22 mouse cellular contexts compared by ENCODE assay signal in the genomic region with DNA sequence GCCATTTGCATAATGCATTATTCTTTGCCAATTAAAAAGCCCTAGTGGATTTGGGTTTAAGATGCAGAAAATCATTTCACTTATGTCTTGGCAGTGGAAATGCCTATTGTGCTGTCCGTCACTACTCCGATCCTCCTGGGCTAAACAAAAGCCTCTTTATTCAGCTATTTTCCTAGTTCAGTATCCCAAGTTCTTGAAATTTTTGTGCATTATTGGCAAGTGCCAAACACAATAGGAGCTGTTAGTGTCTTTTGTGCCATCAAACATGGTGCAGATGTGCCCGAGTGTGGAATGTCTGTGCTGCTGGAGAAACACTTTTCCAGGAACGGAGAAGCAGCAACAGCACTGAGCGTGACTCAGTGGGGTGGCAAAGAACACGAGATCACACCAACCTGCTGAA. TPM values are rescaled to one million over a fixed set of nuclear protein-coding genes. Genes with fewer than 3 reads are reported as not detected.
DNase-seq lines count a peak whose midpoint lies in the region; ATAC-seq lines count a peak whose summit lies in the region.
"Had no signal": no experiment of that assay in that cellular context is flagged by ENCODE, and none has a peak within 500 bp of the region (broad histone marks: within the 10 kb centered on the region; RNA-seq: fewer than 3 reads in every experiment).

No protein-coding gene starts in this region.

- ATAC-seq in midbrain, embryonic 12.5 days (ENCODE audit: low FRiP score, low read depth), result peak; percentile 38; the same call in 1 of the 2 replicates
- ATAC-seq in midbrain, embryonic 16.5 days, result no peak
- peak; percentile 26; the same call in 1 of the 2 replicates for ATAC-seq in forebrain, embryonic 15.5 days (replicated peaks)
- ATAC-seq: intestine, embryonic 15.5 days had no signal

- H3K27ac ChIP-seq in midbrain, embryonic 12.5 days (replicated peaks), result no peak overlapping the region
- H3K27ac ChIP-seq in midbrain, embryonic 16.5 days (ENCODE audit: low read length), result no peak overlapping the region
- peak overlapping the region; percentile 43; the same call in 1 of the 2 replicates for H3K27ac ChIP-seq in forebrain, embryonic 15.5 days (replicated peaks)
- H3K27ac ChIP-seq: embryonic facial prominence, embryonic 12.5 days; heart, embryonic 10.5 days; intestine, embryonic 15.5 days; limb, embryonic 10.5 days; liver, embryonic 15.5 days; macrophage; stomach, postnatal 0 days had no signal

- peak overlapping the region; percentile 26; the same call in 1 of the 2 replicates for H3K4me2 ChIP-seq in midbrain, embryonic 12.5 days (replicated peaks)
- H3K4me2 ChIP-seq in midbrain, embryonic 16.5 days (ENCODE audit: low read length), result no peak overlapping the region
- peak overlapping the region; percentile 23; the same call in 1 of the 2 replicates for H3K4me2 ChIP-seq in forebrain, embryonic 15.5 days (replicated peaks)
- H3K4me2 ChIP-seq: embryonic facial prominence, embryonic 12.5 days; intestine, embryonic 15.5 days; liver, embryonic 15.5 days had no signal

- no peaks in the 10 kb centered on the region; the same call in 1 of the 2 replicates for H3K27me3 ChIP-seq in midbrain, embryonic 12.5 days
- no peaks in the 10 kb centered on the region for H3K27me3 ChIP-seq in midbrain, embryonic 16.5 days (ENCODE audit: control insufficient read depth, insufficient read depth, low read depth, low read length)
- no peaks in the 10 kb centered on the region for H3K27me3 ChIP-seq in forebrain, embryonic 15.5 days
- H3K27me3 ChIP-seq: embryonic facial prominence, embryonic 12.5 days; intestine, embryonic 15.5 days had no signal

- peaks cover 2% of the 10 kb centered on the region; the same call in 1 of the 2 replicates for H3K9me3 ChIP-seq in midbrain, embryonic 12.5 days
- H3K9me3 ChIP-seq in midbrain, embryonic 16.5 days (replicated peaks; ENCODE audit: control insufficient read depth, low read length, poor library complexity, severe bottlenecking), result 0 out of 2 replicates have a peak, but pooled peaks cover 2% of the 10 kb centered on the region
- no peaks in the 10 kb centered on the region for H3K9me3 ChIP-seq in forebrain, embryonic 15.5 days
- H3K9me3 ChIP-seq: embryonic facial prominence, embryonic 12.5 days; heart, embryonic 10.5 days; intestine, embryonic 15.5 days; limb, embryonic 10.5 days; liver, embryonic 15.5 days had no signal

- H3K4me1 ChIP-seq in midbrain, embryonic 12.5 days, result peaks cover 17% of the 10 kb centered on the region
- H3K4me1 ChIP-seq in midbrain, embryonic 16.5 days (ENCODE audit: control insufficient read depth, insufficient read depth, low read length), result peaks cover 7% of the 10 kb centered on the region; the same call in 1 of the 2 replicates
- peaks cover 15% of the 10 kb centered on the region for H3K4me1 ChIP-seq in forebrain, embryonic 15.5 days
- H3K4me1 ChIP-seq: heart, embryonic 10.5 days; intestine, embryonic 15.5 days had no signal

- DNase-seq in heart, adult 11 months, result peak; percentile 46
- DNase-seq in heart, adult 18-20 months, result no peak
- no peak for DNase-seq in lung, postnatal 10 days
- DNase-seq in gastrocnemius, adult 8-10 months (ENCODE audit: low spot score in 2 of 2), result no peak
- DNase-seq in thymus, postnatal 14 days, result no peak
- DNase-seq: cerebellum, adult 11-12 months; cerebellum, postnatal 10 days; kidney, adult 9 months; kidney, postnatal 14 days; liver; right cerebral cortex, postnatal 14 days; thymus, adult 2 months had no signal

- H3K4me3 ChIP-seq in midbrain, embryonic 12.5 days, result no peak overlapping the region
- H3K4me3 ChIP-seq in midbrain, embryonic 16.5 days (ENCODE audit: low read depth, low read length), result no peak overlapping the region
- no peak overlapping the region for H3K4me3 ChIP-seq in forebrain, embryonic 15.5 days
- H3K4me3 ChIP-seq: embryonic facial prominence, embryonic 12.5 days; heart, embryonic 10.5 days; intestine, embryonic 15.5 days; limb, embryonic 10.5 days; liver, embryonic 15.5 days had no signal

- 11% methylated on average over 6 of the region's 6 CpGs for WGBS in midbrain, embryonic 12.5 days
- WGBS in midbrain, embryonic 16.5 days, result 9% methylated on average over 6 of the region's 6 CpGs
- 6% methylated on average over 6 of the region's 6 CpGs for WGBS in forebrain, embryonic 15.5 days

- H3K36me3 ChIP-seq in midbrain, embryonic 12.5 days, result no peaks in the 10 kb centered on the region
- H3K36me3 ChIP-seq in midbrain, embryonic 16.5 days (ENCODE audit: control insufficient read depth, insufficient read depth, low read length), result no peaks in the 10 kb centered on the region
- no peaks in the 10 kb centered on the region for H3K36me3 ChIP-seq in forebrain, embryonic 15.5 days
- H3K36me3 ChIP-seq: embryonic facial prominence, embryonic 12.5 days; heart, embryonic 10.5 days; intestine, embryonic 15.5 days; limb, embryonic 10.5 days; liver, embryonic 15.5 days had no signal

- H3K9ac ChIP-seq in midbrain, embryonic 12.5 days (replicated peaks), result no peak overlapping the region
- H3K9ac ChIP-seq in midbrain, embryonic 16.5 days (ENCODE audit: low read depth, low read length), result no peak overlapping the region
- H3K9ac ChIP-seq in forebrain, embryonic 15.5 days (replicated peaks), result no peak overlapping the region
- H3K9ac ChIP-seq: embryonic facial prominence, embryonic 12.5 days; intestine, embryonic 15.5 days; liver, embryonic 15.5 days had no signal

RNA-seq across cellular contexts. Expression of a gene that starts 2.4 kb away (rescaled TPM):
- total RNA-seq in heart, adult 18-20 months (2021), result 100 to 1,000 TPM; 201 to 206 TPM
- 513 and 534 TPM in 2 replicates for polyA plus RNA-seq in midbrain, embryonic 12.5 days (2016; fragmentation: Nextera tagmentation; extraction: Ambion mirVana)
- 561 and 610 TPM in 2 replicates for polyA plus RNA-seq in midbrain, embryonic 16.5 days (2015; fragmentation: Nextera tagmentation; extraction: Ambion mirVana)
- 511 and 552 TPM in 2 replicates for polyA plus RNA-seq in forebrain, embryonic 15.5 days (2015; fragmentation: Nextera tagmentation; extraction: Ambion mirVana)
- total RNA-seq in gastrocnemius, adult 8-10 months (2022), result 100 to 1,000 TPM; 105 to 114 (median 107) TPM
